Mouse (Mus musculus) E14TG2a.4 (cell line): ENCODE results near the gene Mypn.

Experiments used
- CTCF ChIP-seq: conservative IDR thresholded peaks from 2 replicates; pipeline ENCODE4 v1.5.1; 2014; ENCODE audit warnings: low read length
- NANOG ChIP-seq: IDR thresholded peaks from 2 replicates; pipeline ENCODE4 v1.6.1; 2014; ENCODE audit warnings: borderline replicate concordance, low read length, mixed read lengths
- POU5F1 ChIP-seq: IDR thresholded peaks from 2 replicates; pipeline ENCODE4 v1.6.1; 2014; ENCODE audit warnings: low read length, borderline replicate concordance

DNA sequence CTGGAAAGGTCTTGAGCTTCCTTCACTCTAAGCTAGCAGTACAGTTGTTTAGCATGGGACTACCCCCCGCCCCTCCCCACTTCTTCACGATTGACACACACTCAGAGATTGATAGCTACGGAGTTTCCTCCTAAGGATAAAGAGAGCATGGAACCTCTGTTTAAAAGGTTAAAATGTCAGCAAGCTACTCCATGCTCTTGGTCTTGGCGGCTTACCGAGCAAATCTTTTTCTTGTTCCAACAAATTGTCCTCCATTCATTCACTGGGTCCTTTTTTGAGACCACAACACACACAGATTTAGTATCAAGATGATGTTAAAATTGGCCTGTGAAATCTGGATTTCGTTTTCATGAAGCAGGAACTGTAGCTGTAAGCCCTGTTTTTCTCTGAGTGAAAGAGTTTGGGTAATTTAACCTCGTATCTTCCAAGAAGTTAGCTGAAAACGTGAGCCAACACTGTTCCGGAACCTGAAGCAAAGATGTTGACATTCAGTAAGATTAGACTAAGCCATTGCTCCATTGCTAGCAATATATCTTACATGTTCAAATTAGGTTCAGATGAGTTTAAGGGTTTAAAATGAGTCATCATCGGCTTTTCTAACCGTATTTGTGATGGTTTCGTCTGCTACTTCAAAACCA, 39.2 kb upstream of the Mypn start:
- TF ChIP-seq CTCF (no peak), POU5F1 (no peak), NANOG (no peak)
